In the genomic region with DNA sequence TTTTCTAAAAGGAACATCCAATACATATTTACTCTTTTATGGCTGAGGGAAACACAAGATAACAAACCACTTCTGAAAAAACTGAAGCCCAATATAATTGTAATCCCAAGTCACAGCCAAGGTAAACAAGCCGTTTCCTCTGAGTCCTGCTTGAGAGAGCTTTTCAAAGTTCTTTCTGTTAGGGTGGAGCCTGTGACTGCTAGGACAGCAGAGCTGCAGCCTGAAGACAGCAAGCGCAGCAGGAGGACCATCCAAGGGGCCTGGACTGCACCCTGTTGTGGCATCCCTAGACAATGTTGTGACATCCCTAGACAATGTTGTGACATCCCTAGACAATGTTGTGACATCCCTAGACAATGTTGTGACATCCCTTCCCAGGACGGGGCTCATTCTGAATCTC, we compare ENCODE assay signal across 10 mouse cellular contexts.
A peak's percentile ranks its signal among the peaks of the same experiment; 100 is the strongest.
DNase-seq lines count a peak whose midpoint lies in the region; ATAC-seq and TF ChIP-seq lines count a peak whose summit lies in the region.
"Had no signal": no experiment of that assay in that cellular context is flagged by ENCODE, and none has a peak within 500 bp of the region (broad histone marks: within the 10 kb centered on the region; RNA-seq: fewer than 3 reads in every experiment).

No protein-coding gene starts in this region.

- peaks cover 32% of the 10 kb centered on the region for H3K4me1 ChIP-seq in lung, postnatal 0 days (ENCODE audit: insufficient read depth, low read depth, low read length)
- H3K4me1 ChIP-seq in forebrain, postnatal 0 days (ENCODE audit: insufficient read depth), result no peaks in the 10 kb centered on the region
- H3K4me1 ChIP-seq in midbrain, embryonic 14.5 days (ENCODE audit: control insufficient read depth, insufficient read depth, low read length), result no peaks in the 10 kb centered on the region
- H3K4me1 ChIP-seq in neural tube, embryonic 15.5 days, result peaks cover 14% of the 10 kb centered on the region

- no peak overlapping the region for H3K9ac ChIP-seq in lung, postnatal 0 days (replicated peaks; ENCODE audit: low read depth)
- H3K9ac ChIP-seq in forebrain, postnatal 0 days, result no peak overlapping the region
- no peak overlapping the region for H3K9ac ChIP-seq in midbrain, embryonic 14.5 days (replicated peaks; ENCODE audit: low read length)
- H3K9ac ChIP-seq in neural tube, embryonic 15.5 days (replicated peaks), result no peak overlapping the region
- H3K9ac ChIP-seq: limb, embryonic 13.5 days; neural tube, embryonic 13.5 days had no signal

- DNase-seq in thymus, postnatal 14 days, result peak; percentile 29
- DNase-seq in thymus, postnatal 25 days, result no peak
- DNase-seq in heart, postnatal 10 days, result peak; percentile 61 to 62
- DNase-seq in lung, postnatal 0 days (ENCODE audit: low spot score), result peak; percentile 86
- DNase-seq in Muller cell, postnatal 12 days (ENCODE audit: inconsistent ontology term), result no peak
- DNase-seq in forebrain, postnatal 0 days, result no peak
- DNase-seq in midbrain, embryonic 14.5 days, result no peak

- 25% methylated on average over 3 of the region's 3 CpGs for WGBS in lung, postnatal 0 days
- WGBS in forebrain, postnatal 0 days, result 73% methylated on average over 3 of the region's 3 CpGs
- 86% methylated on average over 3 of the region's 3 CpGs for WGBS in midbrain, embryonic 14.5 days
- 82% methylated on average over 3 of the region's 3 CpGs for WGBS in neural tube, embryonic 15.5 days

- peak; percentile 80 for TF ChIP-seq EP300 in lung, postnatal 0 days (IDR thresholded peaks at IDR 0.05)

- intact Hi-C loops in heart, postnatal 10 days (cut with DNase I), result no loop called here

- peak overlapping the region; percentile 35 for H3K27ac ChIP-seq in lung, postnatal 0 days (ENCODE audit: low read length)
- H3K27ac ChIP-seq in forebrain, postnatal 0 days (ENCODE audit: low read depth, low read length), result no peak overlapping the region
- H3K27ac ChIP-seq in midbrain, embryonic 14.5 days (replicated peaks; ENCODE audit: low read depth, low read length), result no peak overlapping the region
- H3K27ac ChIP-seq in neural tube, embryonic 15.5 days (replicated peaks), result no peak overlapping the region
- H3K27ac ChIP-seq: limb, embryonic 13.5 days; neural tube, embryonic 13.5 days had no signal

- no peak for TF ChIP-seq CTCF in lung, postnatal 0 days (IDR thresholded peaks at IDR 0.05)
- TF ChIP-seq CTCF in forebrain, postnatal 0 days (IDR thresholded peaks at IDR 0.05; ENCODE audit: low read depth), result no peak

- no peak overlapping the region for H3K4me3 ChIP-seq in lung, postnatal 0 days (ENCODE audit: low read depth, low read length)
- no peak overlapping the region for H3K4me3 ChIP-seq in forebrain, postnatal 0 days (ENCODE audit: low read depth, low read length)
- H3K4me3 ChIP-seq in midbrain, embryonic 14.5 days (replicated peaks; ENCODE audit: low read depth, low read length), result no peak overlapping the region
- H3K4me3 ChIP-seq in neural tube, embryonic 15.5 days (replicated peaks), result no peak overlapping the region
- H3K4me3 ChIP-seq: limb, embryonic 13.5 days; neural tube, embryonic 13.5 days had no signal

- no peaks in the 10 kb centered on the region for H3K27me3 ChIP-seq in lung, postnatal 0 days (replicated peaks; ENCODE audit: insufficient read depth, low read length)
- H3K27me3 ChIP-seq in forebrain, postnatal 0 days (ENCODE audit: insufficient read depth, low read length), result no peaks in the 10 kb centered on the region
- H3K27me3 ChIP-seq in midbrain, embryonic 14.5 days (ENCODE audit: control insufficient read depth, insufficient read depth, low read length), result no peaks in the 10 kb centered on the region
- H3K27me3 ChIP-seq in neural tube, embryonic 15.5 days (replicated peaks), result no peaks in the 10 kb centered on the region
- H3K27me3 ChIP-seq: limb, embryonic 13.5 days; neural tube, embryonic 13.5 days had no signal

- H3K9me3 ChIP-seq in lung, postnatal 0 days (ENCODE audit: low read length), result no peaks in the 10 kb centered on the region
- no peaks in the 10 kb centered on the region for H3K9me3 ChIP-seq in forebrain, postnatal 0 days (ENCODE audit: low read length)
- H3K9me3 ChIP-seq in midbrain, embryonic 14.5 days (ENCODE audit: control insufficient read depth, low read length), result no peaks in the 10 kb centered on the region
- H3K9me3 ChIP-seq in neural tube, embryonic 15.5 days (replicated peaks), result no peaks in the 10 kb centered on the region
- H3K9me3 ChIP-seq: limb, embryonic 13.5 days; neural tube, embryonic 13.5 days had no signal

- peak; percentile 69 for ATAC-seq in lung, postnatal 0 days
- ATAC-seq in forebrain, postnatal 0 days, result no peak
- no peak for ATAC-seq in midbrain, embryonic 14.5 days (ENCODE audit: low FRiP score, low TSS enrichment)
- ATAC-seq in neural tube, embryonic 15.5 days (ENCODE audit: low FRiP score), result no peak

- no peaks in the 10 kb centered on the region for H3K36me3 ChIP-seq in lung, postnatal 0 days (ENCODE audit: insufficient read depth, low read length)
- H3K36me3 ChIP-seq in forebrain, postnatal 0 days (ENCODE audit: insufficient read depth), result no peaks in the 10 kb centered on the region
- H3K36me3 ChIP-seq in midbrain, embryonic 14.5 days (ENCODE audit: control insufficient read depth, insufficient read depth, low read length), result no peaks in the 10 kb centered on the region
- no peaks in the 10 kb centered on the region for H3K36me3 ChIP-seq in neural tube, embryonic 15.5 days
- H3K36me3 ChIP-seq: neural tube, embryonic 13.5 days had no signal

- no peak overlapping the region for H3K4me2 ChIP-seq in lung, postnatal 0 days (replicated peaks; ENCODE audit: low read depth, low read length)
- H3K4me2 ChIP-seq in forebrain, postnatal 0 days (ENCODE audit: low read depth), result no peak overlapping the region
- H3K4me2 ChIP-seq in midbrain, embryonic 14.5 days (ENCODE audit: low read length), result no peak overlapping the region
- no peak overlapping the region for H3K4me2 ChIP-seq in neural tube, embryonic 15.5 days
- H3K4me2 ChIP-seq: limb, embryonic 13.5 days; neural tube, embryonic 13.5 days had no signal

Comparison
In these comparisons a context has a peak if more than half of its experiments do, and no peak if none do; other contexts are left out.
1. DNase-seq: peak in thymus, postnatal 14 days (single experiment), heart, postnatal 10 days (2 of 2) and lung, postnatal 0 days (single experiment); none in thymus, postnatal 25 days (single experiment), Muller cell, postnatal 12 days (single experiment), forebrain, postnatal 0 days (single experiment) and midbrain, embryonic 14.5 days (single experiment).